Mouse (Mus musculus) MEL (cell line): ENCODE measurements around the gene Rufy3. TPM values are rescaled to one million over a fixed set of nuclear protein-coding genes. Genes with fewer than 3 reads are reported as not detected.
A peak's percentile ranks its signal among the peaks of the same experiment; 100 is the strongest.

Source experiments
- DNase-seq: peaks from one replicate; pipeline ENCODE4 v3.0.0; 2011; ENCODE audit warnings: low read depth, low spot score
- H3K27ac ChIP-seq: 2 replicates; pipeline ENCODE4 v1.5.1; 2012; ENCODE audit warnings: low read depth, mild to moderate bottlenecking, control low read depth, low read length, moderate library complexity; ENCODE audit not compliant: control insufficient read depth
- H3K27me3 ChIP-seq, 2 experiments: fragments of 150-350 bp in 1 of 2; sonication (generic) in 1 of 2; 2 replicates each; pipeline ENCODE4 v1.6.1; 2012; ENCODE audit warnings: low read length in 2 of 2, mild to moderate bottlenecking in 2 of 2, improper control_type of control experiment in 1 of 2, moderate library complexity in 1 of 2; ENCODE audit not compliant: insufficient read depth in 2 of 2, control insufficient read depth in 1 of 2
- H3K36me3 ChIP-seq, 2 experiments: 2 replicates each; pipeline ENCODE4 v1.6.1; 2012 to 2014; ENCODE audit warnings: low read length in 2 of 2, improper control_type of control experiment in 1 of 2, inconsistent platforms in 1 of 2, mild to moderate bottlenecking in 1 of 2; ENCODE audit not compliant: insufficient read depth in 2 of 2, control insufficient read depth in 1 of 2
- H3K4me1 ChIP-seq, 2 experiments: fragments of 150-350 bp in 1 of 2; sonication (generic) in 1 of 2; 2 replicates each; pipeline ENCODE4 v1.6.1; 2012; ENCODE audit warnings: low read length in 2 of 2, improper control_type of control experiment in 1 of 2, mild to moderate bottlenecking in 1 of 2; ENCODE audit not compliant: insufficient read depth in 2 of 2, control insufficient read depth in 1 of 2
- H3K4me3 ChIP-seq, 2 experiments: fragments of 150-350 bp in 1 of 2; sonication (generic) in 1 of 2; 2 replicates each; pipeline ENCODE4 v1.5.1; 2012; ENCODE audit warnings: low read depth in 2 of 2, low read length in 2 of 2, mild to moderate bottlenecking in 2 of 2, moderate library complexity in 2 of 2, control low read depth in 1 of 2, improper control_type of control experiment in 1 of 2; ENCODE audit not compliant: control insufficient read depth in 1 of 2, insufficient read depth in 1 of 2
- H3K79me2 ChIP-seq: 2 replicates; pipeline ENCODE4 v1.6.1; 2012; ENCODE audit warnings: mild to moderate bottlenecking, low read length, moderate library complexity; ENCODE audit not compliant: control insufficient read depth, poor library complexity, insufficient read depth
- H3K9ac ChIP-seq: 2 replicates; pipeline ENCODE4 v1.6.1; 2012; ENCODE audit warnings: low read depth, mild to moderate bottlenecking, control low read depth, low read length, moderate library complexity; ENCODE audit not compliant: control insufficient read depth, poor library complexity, severe bottlenecking
- H3K9me3 ChIP-seq: fragments of 150-350 bp; sonication (generic); replicated peaks from 2 replicates; pipeline ENCODE4 v1.6.1; 2012; ENCODE audit warnings: mild to moderate bottlenecking, low read length, improper control_type of control experiment, moderate library complexity; ENCODE audit not compliant: insufficient read depth
- CHD1 ChIP-seq: IDR thresholded peaks from 2 replicates; pipeline ENCODE4 v1.6.1; 2012; ENCODE audit warnings: low read depth, mild to moderate bottlenecking, inconsistent platforms, low read length, improper control_type of control experiment
- CHD2 ChIP-seq: IDR thresholded peaks from 2 replicates; pipeline ENCODE4 v1.6.1; 2011; ENCODE audit warnings: low read length, improper control_type of control experiment
- CTCF ChIP-seq, 3 experiments: IDR thresholded peaks in 2 of 3; conservative IDR thresholded peaks in 1 of 3; 2 replicates each; pipeline ENCODE4 v1.5.1; 2011 to 2012; ENCODE audit warnings: low read length in 3 of 3, low read depth in 2 of 3, mild to moderate bottlenecking in 2 of 3, improper control_type of control experiment in 1 of 3, inconsistent platforms in 1 of 3, mixed read lengths in 1 of 3, moderate library complexity in 1 of 3; ENCODE audit not compliant: control insufficient read depth in 1 of 3, insufficient read depth in 1 of 3, poor library complexity in 1 of 3, severe bottlenecking in 1 of 3
- ELF1 ChIP-seq: IDR thresholded peaks from 2 replicates; pipeline ENCODE4 v1.6.1; 2014; ENCODE audit warnings: low read depth, mild to moderate bottlenecking, inconsistent platforms, low read length, improper control_type of control experiment, moderate library complexity
- ETS1 ChIP-seq: IDR thresholded peaks from 2 replicates; pipeline ENCODE4 v1.6.1; 2012; ENCODE audit warnings: low read depth, mild to moderate bottlenecking, inconsistent platforms, low read length, improper control_type of control experiment, moderate library complexity
- GABPA ChIP-seq: IDR thresholded peaks from 2 replicates; pipeline ENCODE4 v1.6.1; 2012; ENCODE audit warnings: low read depth, mild to moderate bottlenecking, inconsistent platforms, low read length, improper control_type of control experiment, moderate library complexity
- GATA1 ChIP-seq: IDR thresholded peaks from 2 replicates; pipeline ENCODE4 v1.6.1; 2011; ENCODE audit warnings: low read depth, low read length, improper control_type of control experiment
- HCFC1 ChIP-seq: IDR thresholded peaks from 2 replicates; pipeline ENCODE4 v1.6.1; 2012; ENCODE audit warnings: low read depth, mild to moderate bottlenecking, inconsistent platforms, low read length, improper control_type of control experiment, moderate library complexity
- MAX ChIP-seq: IDR thresholded peaks from 2 replicates; pipeline ENCODE4 v1.6.1; 2011; ENCODE audit warnings: low read length, improper control_type of control experiment
- MAZ ChIP-seq: IDR thresholded peaks from 2 replicates; pipeline ENCODE4 v1.6.1; 2012; ENCODE audit warnings: low read depth, mild to moderate bottlenecking, inconsistent platforms, low read length, improper control_type of control experiment
- MEF2A ChIP-seq: IDR thresholded peaks from 2 replicates; pipeline ENCODE4 v1.6.1; 2014; ENCODE audit warnings: low read depth, mild to moderate bottlenecking, inconsistent platforms, low read length, improper control_type of control experiment; ENCODE audit not compliant: poor library complexity, insufficient replicate concordance, severe bottlenecking; ENCODE audit errors: extremely low read depth
- MXI1 ChIP-seq: IDR thresholded peaks from 2 replicates; pipeline ENCODE4 v1.6.1; 2011; ENCODE audit warnings: mild to moderate bottlenecking, low read depth, low read length, improper control_type of control experiment
- MYC ChIP-seq: IDR thresholded peaks from 2 replicates; pipeline ENCODE4 v1.6.1; 2011; ENCODE audit warnings: low read depth, mild to moderate bottlenecking, low read length, improper control_type of control experiment, moderate library complexity
- NELFE ChIP-seq: IDR thresholded peaks from 2 replicates; pipeline ENCODE4 v1.6.1; 2011; ENCODE audit warnings: low read depth, low read length, improper control_type of control experiment
- NRF1 ChIP-seq: IDR thresholded peaks from 2 replicates; pipeline ENCODE4 v1.6.1; 2014; ENCODE audit warnings: low read depth, mild to moderate bottlenecking, inconsistent platforms, low read length, improper control_type of control experiment, moderate library complexity; ENCODE audit not compliant: poor library complexity, insufficient read depth, severe bottlenecking
- POLR2A ChIP-seq, 2 experiments: IDR thresholded peaks; 2 replicates each; pipeline ENCODE4 v1.6.1; 2011 to 2012; ENCODE audit warnings: low read length in 2 of 2, mild to moderate bottlenecking in 2 of 2, control low read depth in 1 of 2, improper control_type of control experiment in 1 of 2, low read depth in 1 of 2, moderate library complexity in 1 of 2; ENCODE audit not compliant: control insufficient read depth in 1 of 2, insufficient read depth in 1 of 2, poor library complexity in 1 of 2
- POLR2AphosphoS2 ChIP-seq: IDR thresholded peaks from 2 replicates; pipeline ENCODE4 v1.6.1; 2011; ENCODE audit warnings: low read length, improper control_type of control experiment
- RAD21 ChIP-seq: IDR thresholded peaks from 2 replicates; pipeline ENCODE4 v1.6.1; 2011; ENCODE audit warnings: mild to moderate bottlenecking, low read depth, low read length, improper control_type of control experiment
- RCOR1 ChIP-seq: IDR thresholded peaks from 2 replicates; pipeline ENCODE4 v1.6.1; 2012; ENCODE audit warnings: low read depth, mild to moderate bottlenecking, inconsistent platforms, low read length, improper control_type of control experiment
- SIN3A ChIP-seq: IDR thresholded peaks from 2 replicates; pipeline ENCODE4 v1.6.1; 2012; ENCODE audit warnings: low read length, improper control_type of control experiment, inconsistent platforms
- SMC3 ChIP-seq: IDR thresholded peaks from 2 replicates; pipeline ENCODE4 v1.6.1; 2011; ENCODE audit warnings: low read depth, low read length, improper control_type of control experiment
- TBP ChIP-seq: IDR thresholded peaks from 2 replicates; pipeline ENCODE4 v1.8.0; 2011; ENCODE audit warnings: low read depth, low read length, improper control_type of control experiment
- TCF12 ChIP-seq: IDR thresholded peaks from 2 replicates; pipeline ENCODE4 v1.6.1; 2014; ENCODE audit warnings: low read depth, mild to moderate bottlenecking, inconsistent platforms, low read length, improper control_type of control experiment, moderate library complexity
- UBTF ChIP-seq: IDR thresholded peaks from 2 replicates; pipeline ENCODE4 v1.6.1; 2012; ENCODE audit warnings: low read depth, mild to moderate bottlenecking, inconsistent platforms, low read length, improper control_type of control experiment, moderate library complexity, borderline replicate concordance; ENCODE audit not compliant: insufficient read depth
- USF1 ChIP-seq: IDR thresholded peaks from 2 replicates; pipeline ENCODE4 v1.6.1; 2014; ENCODE audit warnings: low read depth, mild to moderate bottlenecking, inconsistent platforms, low read length, improper control_type of control experiment, moderate library complexity
- ZKSCAN1 ChIP-seq: IDR thresholded peaks from 2 replicates; pipeline ENCODE4 v1.6.1; 2012; ENCODE audit warnings: low read depth, mild to moderate bottlenecking, inconsistent platforms, low read length, improper control_type of control experiment, moderate library complexity
- ZMIZ1 ChIP-seq: IDR thresholded peaks from 2 replicates; pipeline ENCODE4 v1.6.1; 2012; ENCODE audit warnings: low read depth, mild to moderate bottlenecking, inconsistent platforms, low read length, improper control_type of control experiment, moderate library complexity
- polyA plus RNA-seq, 2 experiments: library from polyadenylated mRNA; stranded (reverse) in 1 of 2; unstranded in 1 of 2; fragments of >175 nt in 1 of 2; fragments of >200 nt in 1 of 2; gene quantifications; 2 replicates each; pipeline versions ENCODE4 v1.2.1 to v1.2.4; 2012; ENCODE audit warnings: low replicate concordance in 2 of 2, low read depth in 1 of 2; ENCODE audit not compliant: insufficient read length in 2 of 2, insufficient read depth in 1 of 2, missing spikeins in 1 of 2
- total RNA-seq: library from RNA; depleted of rRNA; stranded (reverse); fragments of 300-350 nt; gene quantifications from 2 replicates; pipeline ENCODE4 v1.2.3, GENCODE M21; 2012

Gene Rufy3
- total and polyA plus RNA-seq, 3 experiments: 3.2 to 5.7 TPM; not detected in 1

- Histone ChIP-seq H3K27me3 (no peaks in the 10 kb centered on the region), H3K9ac (peak within 1 kb of the TSS; percentile 99), H3K27ac (peak within 1 kb of the TSS; percentile 68), H3K4me3 (peak within 1 kb of the TSS; percentile 77 to 91), H3K79me2 (peaks cover 20% of the 10 kb centered on the region)
- TF ChIP-seq HCFC1 (peak; percentile 53; the same call in 1 of the 2 replicates), CHD1 (no peak), ELF1 (peak; percentile 59; the same call in 1 of the 2 replicates), MXI1 (peak; percentile 69; the same call in 1 of the 2 replicates), MEF2A (no peak), TCF12 (peak; percentile 34; the same call in 1 of the 2 replicates), SIN3A (peak; percentile 11; the same call in 1 of the 2 replicates), POLR2AphosphoS2 (peak; percentile 64; the same call in 1 of the 2 replicates), RAD21 (no peak), GABPA (no peak), USF1 (0 out of 2 replicates have a peak, but pooled peaks have one; percentile 18), ZMIZ1 (peak; percentile 30; the same call in 1 of the 2 replicates), TBP (0 out of 2 replicates have a peak, but pooled peaks have one; percentile 25), MAX (peak; percentile 60; the same call in 1 of the 2 replicates), UBTF (0 out of 2 replicates have a peak, but pooled peaks have one; percentile 47), SMC3 (no peak), ETS1 (0 out of 2 replicates have a peak, but pooled peaks have one; percentile 11), CTCF (IDR thresholded peaks at IDR 0.05 in 2 of 3, conservative IDR thresholded peaks at IDR 0.05 in 1 of 3; ENCODE audit: control insufficient read depth in 1 of 3, insufficient read depth in 1 of 3, low read depth in 2 of 3, low read length in 3 of 3, poor library complexity in 1 of 3, severe bottlenecking in 1 of 3) (no peak), POLR2A (IDR thresholded peaks at IDR 0.05; ENCODE audit: control insufficient read depth in 1 of 2, insufficient read depth in 1 of 2, low read depth in 1 of 2, low read length in 2 of 2, poor library complexity in 1 of 2) (peak; percentile 74 to 82), ZKSCAN1 (no peak), MAZ (peak; percentile 72; the same call in 1 of the 2 replicates), GATA1 (no peak), RCOR1 (0 out of 2 replicates have a peak, but pooled peaks have one; percentile 9), NRF1 (peak; percentile 78), CHD2 (no peak), MYC (0 out of 2 replicates have a peak, but pooled peaks have one; percentile 28), NELFE (peak; percentile 90)
- TF ChIP-seq, all 39 proteins: peak for 18
- H3K4me1 ChIP-seq: peaks cover 5 to 15% of the 10 kb centered on the region in 2 experiments
- H3K36me3 ChIP-seq: peaks cover 3 to 21% of the 10 kb centered on the region in 2 experiments; a peak in 3 of 4 replicates
- no peaks in the 10 kb centered on the region for H3K9me3 ChIP-seq
- DNase-seq: peak; percentile 91
Measured at GRCm38 (mm10) chr5:88675443-88676387, 110.9 kb downstream of the Rufy3 start, which contains the start of gene Grsf1. Gene Grsf1, minus strand, starts transcription at chr5:88676171.
